Mouse (Mus musculus) stomach, postnatal 0 days (tissue): Measurements from ENCODE around the gene Npm3. TPM values are rescaled to one million over a fixed set of nuclear protein-coding genes. Genes with fewer than 3 reads are reported as not detected.
A peak's percentile ranks its signal among the peaks of the same experiment; 100 is the strongest.

Source experiments
- ATAC-seq: fragments of 200-750 bp; cut with Nextera tagmentation; 2 replicates; pipeline ENCODE4 v1.8.0; 2017; ENCODE audit not compliant: low FRiP score, low TSS enrichment
- DNase-seq: peaks from one replicate; pipeline ENCODE4 v3.0.0-alpha.2; 2016; ENCODE audit warnings: low spot score
- H3K27ac ChIP-seq: fragments of 300-500 bp; sonication (generic); replicated peaks from 2 replicates; pipeline ENCODE4 v1.5.1; 2014; ENCODE audit warnings: mild to moderate bottlenecking, control low read depth
- H3K27me3 ChIP-seq: fragments of 300-500 bp; sonication (generic); 2 replicates; pipeline ENCODE4 v1.6.1; 2014; ENCODE audit warnings: low read length; ENCODE audit not compliant: control insufficient read depth, insufficient read depth
- H3K36me3 ChIP-seq: fragments of 300-500 bp; sonication (generic); 2 replicates; pipeline ENCODE4 v1.6.1; 2014; ENCODE audit warnings: low read length, mixed read lengths; ENCODE audit not compliant: control insufficient read depth, insufficient read depth
- H3K4me1 ChIP-seq: fragments of 300-500 bp; sonication (generic); replicated peaks from 2 replicates; pipeline ENCODE4 v1.6.1; 2014; ENCODE audit warnings: antibody characterized with exemption; ENCODE audit not compliant: control insufficient read depth, insufficient read depth
- H3K4me2 ChIP-seq: fragments of 300-500 bp; sonication (generic); replicated peaks from 2 replicates; pipeline ENCODE4 v1.6.1; 2014; ENCODE audit warnings: low read depth, mild to moderate bottlenecking, control low read depth, moderate library complexity
- H3K4me3 ChIP-seq: fragments of 300-500 bp; sonication (generic); 2 replicates; pipeline ENCODE4 v1.5.1; 2014; ENCODE audit warnings: low read depth, low read length, control low read depth
- H3K9ac ChIP-seq: fragments of 300-500 bp; sonication (generic); 2 replicates; pipeline ENCODE4 v1.6.1; 2014; ENCODE audit warnings: mild to moderate bottlenecking, low read length, control low read depth, mixed read lengths
- H3K9me3 ChIP-seq: fragments of 300-500 bp; sonication (generic); 2 replicates; pipeline ENCODE4 v1.6.1; 2016; ENCODE audit warnings: low read length; ENCODE audit not compliant: control insufficient read depth
- CTCF ChIP-seq: IDR thresholded peaks from 2 replicates; pipeline ENCODE4 v1.5.1; 2016; ENCODE audit warnings: antibody characterized with exemption, low read depth, mild to moderate bottlenecking, moderate library complexity
- EP300 ChIP-seq: optimal IDR thresholded peaks from 2 replicates; pipeline ENCODE3; 2016; ENCODE audit warnings: antibody characterized with exemption
- WGBS: fragments of 180-500 bp; shearing (Covaris S2); extraction: QIAGEN DNeasy Blood & Tissue Kit; methylation state at CpG from one replicate; pipeline ENCODE4 v1.1.7; 2014; 5-methylcytosine and 5-hydroxymethylcytosine counted together
- polyA plus RNA-seq: library from polyadenylated mRNA; unstranded; fragments of >200 nt; fragmentation: Nextera tagmentation; extraction: Ambion mirVana; gene quantifications from 2 replicates; pipeline ENCODE4 v1.2.1, GENCODE M21; 2015

Npm3 gene
- 9.9 and 10.9 TPM in 2 replicates for polyA plus RNA-seq

- Histone ChIP-seq H3K9me3 (no peaks in the 10 kb centered on the region), H3K4me1 (peaks cover 2% of the 10 kb centered on the region; the same call in 1 of the 2 replicates), H3K27ac (no peak within 1 kb of the TSS), H3K36me3 (peaks cover 11% of the 10 kb centered on the region), H3K4me2 (peak within 1 kb of the TSS; percentile 96), H3K4me3 (peak within 1 kb of the TSS; percentile 79), H3K9ac (peak within 1 kb of the TSS; percentile 75), H3K27me3 (no peaks in the 10 kb centered on the region)
- ATAC-seq (peak; percentile 79), DNase-seq (peak; percentile 93)
- TF ChIP-seq EP300: no peak
- under 1% methylated on average over 33 of the region's 60 CpGs for WGBS
Measured at GRCm38 (mm10) chr19:45749243-45750043, at the start of gene Npm3. Gene Npm3 (minus strand): TSS chr19:45749591.

- DNase-seq (no peak), ATAC-seq (no peak)
- Histone ChIP-seq H3K4me1 (no peaks in the 10 kb centered on the region; the same call in 1 of the 2 replicates), H3K9ac (no peak overlapping the region), H3K27ac (no peak overlapping the region), H3K9me3 (no peaks in the 10 kb centered on the region), H3K4me2 (no peak overlapping the region), H3K4me3 (no peak overlapping the region), H3K36me3 (no peaks in the 10 kb centered on the region), H3K27me3 (no peaks in the 10 kb centered on the region)
- 77% methylated on average over 15 of the region's 15 CpGs for WGBS
- TF ChIP-seq EP300: no peak
- no peak for TF ChIP-seq CTCF
Measured at GRCm38 (mm10) chr19:45796879-45797278, 47.5 kb upstream of the Npm3 start.

GRCm38 (mm10) chr19:45796061-45796556 is 46.7 kb upstream of the Npm3 start:
- ATAC-seq: no peak
- Histone ChIP-seq H3K4me1 (no peaks in the 10 kb centered on the region; the same call in 1 of the 2 replicates), H3K9me3 (no peaks in the 10 kb centered on the region), H3K36me3 (no peaks in the 10 kb centered on the region), H3K27me3 (no peaks in the 10 kb centered on the region), H3K27ac (no peak overlapping the region), H3K9ac (no peak overlapping the region), H3K4me3 (no peak overlapping the region), H3K4me2 (peak overlapping the region; percentile 34)
- DNase-seq: no peak
- TF ChIP-seq CTCF (no peak), EP300 (no peak)
- 11% methylated on average over 15 of the region's 15 CpGs for WGBS

GRCm38 (mm10) chr19:45795406-45795944 is 46.1 kb upstream of the Npm3 start:
- Histone ChIP-seq H3K4me3 (no peak overlapping the region), H3K27me3 (no peaks in the 10 kb centered on the region), H3K9ac (no peak overlapping the region), H3K4me1 (no peaks in the 10 kb centered on the region; the same call in 1 of the 2 replicates), H3K4me2 (peak overlapping the region; percentile 34), H3K36me3 (no peaks in the 10 kb centered on the region), H3K9me3 (no peaks in the 10 kb centered on the region), H3K27ac (no peak overlapping the region)
- TF ChIP-seq EP300: no peak
- no peak for TF ChIP-seq CTCF
- DNase-seq (no peak), ATAC-seq (peak; percentile 12; the same call in 1 of the 2 replicates)
- 23% methylated on average over 14 of the region's 15 CpGs for WGBS

- WGBS: 58% methylated on average over 6 of the region's 6 CpGs
- no peak for TF ChIP-seq EP300
- TF ChIP-seq CTCF: no peak
- no peak overlapping the region for H3K4me3 ChIP-seq
- H3K9me3 ChIP-seq: no peaks in the 10 kb centered on the region
- H3K36me3 ChIP-seq: no peaks in the 10 kb centered on the region
- no peaks in the 10 kb centered on the region; the same call in 1 of the 2 replicates for H3K4me1 ChIP-seq
- DNase-seq (no peak), ATAC-seq (no peak)
- no peak overlapping the region for H3K4me2 ChIP-seq
- no peak overlapping the region for H3K9ac ChIP-seq
- no peaks in the 10 kb centered on the region for H3K27me3 ChIP-seq
- H3K27ac ChIP-seq: no peak overlapping the region
Measured at GRCm38 (mm10) chr19:45794718-45795117, 45.3 kb upstream of the Npm3 start.

- Histone ChIP-seq H3K27me3 (no peaks in the 10 kb centered on the region), H3K36me3 (no peaks in the 10 kb centered on the region), H3K4me1 (no peaks in the 10 kb centered on the region; the same call in 1 of the 2 replicates), H3K9ac (no peak overlapping the region), H3K9me3 (no peaks in the 10 kb centered on the region), H3K4me2 (no peak overlapping the region), H3K4me3 (no peak overlapping the region), H3K27ac (no peak overlapping the region)
- no peak for DNase-seq
- no peak for TF ChIP-seq CTCF
- WGBS: 87% methylated on average over 6 of the region's 6 CpGs
- no peak for ATAC-seq
Measured at GRCm38 (mm10) chr19:45792404-45792803, 43.0 kb upstream of the Npm3 start.
